Mouse (Mus musculus): ENCODE measurements around the gene Endod1. TPM values are rescaled to one million over a fixed set of nuclear protein-coding genes. Genes with fewer than 3 reads are reported as not detected.
A peak's percentile ranks its signal among the peaks of the same experiment; 100 is the strongest.
"Not testable (repeated sequence)": the region's sequence is repeated elsewhere in the genome, so short reads cannot be mapped to it uniquely, and the experiment has no call there.

Gene Endod1
- total RNA-seq, 2 experiments from 2014 or later: 13.4 to 18.4 TPM

DNA sequence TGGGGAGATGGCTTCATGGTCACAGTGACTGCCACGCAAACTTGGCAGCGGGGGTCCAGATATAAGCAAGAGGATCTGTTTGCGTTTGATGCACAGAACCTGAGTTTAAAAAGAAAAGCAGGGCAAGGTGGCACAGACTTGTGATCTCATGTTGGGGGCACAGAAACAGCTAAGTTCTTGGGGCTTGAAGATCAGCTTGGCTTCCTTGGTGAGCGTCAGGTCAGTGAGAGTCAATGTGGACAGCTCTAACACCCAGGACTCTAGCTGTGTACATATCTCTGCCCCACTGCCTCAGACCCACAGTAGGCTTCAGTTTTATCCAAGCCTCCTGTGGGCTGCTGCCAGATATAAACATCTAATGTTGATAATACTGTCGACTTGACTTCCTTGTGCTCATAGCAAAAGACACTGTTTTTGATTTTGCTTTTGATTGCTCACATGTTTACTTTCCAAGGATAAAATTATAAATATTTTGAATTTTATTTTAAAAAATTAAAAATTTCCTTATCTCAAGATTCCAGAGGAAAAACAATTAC is 1.0 kb upstream of the Endod1 start:
- ATAC-seq (replicated peaks; ENCODE audit: poor library complexity, severe bottlenecking): no peak

DNA sequence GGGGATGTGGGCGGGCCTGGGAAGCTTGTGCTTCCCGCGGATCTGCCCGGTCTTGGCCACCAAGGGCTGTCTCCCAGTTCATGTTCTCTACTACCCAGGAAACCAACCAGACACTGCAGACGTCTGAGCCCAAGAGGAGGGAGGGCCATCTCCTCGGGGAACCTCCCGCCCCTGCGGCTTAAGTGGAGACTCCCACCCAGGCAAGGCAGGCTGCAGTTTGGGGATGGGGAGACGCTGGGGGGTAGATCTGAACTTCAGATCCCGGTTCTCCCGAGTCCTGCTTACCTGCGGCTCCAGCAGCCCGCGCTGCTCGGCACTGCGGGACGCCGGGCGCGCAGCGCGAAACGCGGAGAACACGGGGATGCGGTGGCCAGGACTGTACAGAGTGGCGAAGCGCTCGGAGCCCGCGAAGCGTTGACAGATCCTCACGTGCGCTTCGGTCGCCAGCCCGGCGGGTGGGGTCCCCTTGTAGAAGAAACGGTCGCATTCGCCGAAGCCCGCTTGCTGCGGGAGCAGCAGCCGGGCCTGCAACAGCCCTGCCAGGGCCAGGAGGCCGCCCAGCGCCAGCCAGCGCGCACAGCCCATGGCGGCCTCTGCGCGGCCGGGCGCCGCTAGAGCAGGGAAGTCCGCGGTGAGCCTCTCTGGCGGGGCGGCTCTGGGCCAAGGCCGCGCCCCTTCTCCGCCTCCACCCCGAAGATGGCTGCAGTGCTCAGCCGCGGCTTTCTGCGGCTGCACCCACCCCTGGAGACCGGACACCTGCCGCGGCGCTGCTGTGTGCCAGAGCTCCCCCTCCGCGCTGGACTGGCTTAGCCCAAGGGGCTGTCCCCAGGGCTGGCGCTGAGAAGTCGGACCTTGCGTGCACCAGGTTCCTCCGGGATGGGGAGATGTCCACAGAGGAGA is 671 bp downstream of the Endod1 start:
- ATAC-seq (replicated peaks; ENCODE audit: poor library complexity, severe bottlenecking): peak; percentile 91

DNA sequence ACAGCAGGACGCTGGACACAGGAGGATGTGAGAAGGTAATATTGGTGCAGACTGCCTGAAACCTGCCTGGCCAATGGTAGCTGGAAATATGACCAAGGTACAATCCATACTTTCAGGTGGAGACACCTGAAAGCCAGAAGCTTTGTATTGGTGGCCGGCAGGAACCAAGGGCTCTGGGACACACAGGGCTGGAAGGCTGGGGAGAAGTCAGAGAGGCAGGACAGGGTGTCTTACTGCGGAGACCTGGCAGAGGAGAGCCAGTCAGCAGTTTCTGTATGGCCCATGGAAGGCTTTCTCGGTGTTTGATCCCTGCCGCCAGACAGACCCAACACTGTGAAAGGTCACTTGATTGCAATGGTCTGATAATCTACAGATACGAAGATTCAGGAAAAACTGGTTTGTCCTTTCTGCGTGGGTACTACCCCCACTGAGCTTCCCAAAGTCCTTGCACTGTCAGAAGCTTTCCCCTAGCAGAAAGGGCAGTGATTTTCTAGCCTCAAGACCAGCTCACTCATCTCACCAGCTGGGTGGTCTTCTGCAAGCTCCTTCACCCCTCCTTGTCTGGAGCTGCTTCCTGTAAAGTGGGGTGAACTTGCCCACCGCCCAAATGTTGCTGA is 1.4 kb downstream of the Endod1 start:
- ATAC-seq (replicated peaks; ENCODE audit: poor library complexity, severe bottlenecking): no peak

DNA sequence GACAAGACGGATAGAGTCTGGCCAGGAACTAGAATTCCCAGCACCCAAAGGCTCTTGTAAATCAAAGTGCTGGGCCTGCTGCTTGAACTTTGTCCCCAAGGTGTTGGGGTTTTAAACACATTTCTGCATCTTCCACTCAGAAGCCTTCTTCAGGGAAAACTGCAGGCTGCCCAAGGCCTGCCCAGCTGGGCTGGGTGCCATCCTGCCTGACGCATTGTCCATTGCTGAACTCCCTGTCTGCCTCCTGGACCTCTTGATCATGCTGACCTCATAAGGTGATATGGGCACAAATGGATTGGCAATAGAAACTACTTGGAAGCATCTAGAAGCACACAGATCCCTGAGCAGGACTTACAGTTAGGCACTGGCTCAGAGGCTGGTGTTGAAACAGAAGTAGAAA is 3.2 kb downstream of the Endod1 start:
- no peak for ATAC-seq (replicated peaks; ENCODE audit: poor library complexity, severe bottlenecking)

DNA sequence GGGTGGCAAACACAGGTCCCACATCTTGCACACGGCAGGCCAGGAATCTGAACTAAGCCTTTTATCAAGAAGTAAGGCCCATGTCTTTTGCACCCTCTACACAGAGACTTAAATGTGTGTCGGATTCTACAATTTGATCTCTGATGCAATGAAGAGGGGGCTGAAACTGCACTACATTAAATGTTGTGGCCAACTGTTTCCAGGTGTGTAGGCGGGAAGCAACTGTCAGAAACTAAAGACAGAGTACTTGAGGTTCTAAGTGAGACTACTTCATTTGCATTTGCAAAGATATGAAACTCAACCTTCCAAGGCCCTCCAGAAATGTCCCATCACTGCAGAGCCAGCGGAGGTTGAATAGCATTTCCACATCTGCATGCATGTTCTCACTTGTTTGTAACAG is 5.2 kb downstream of the Endod1 start:
- ATAC-seq (replicated peaks; ENCODE audit: poor library complexity, severe bottlenecking): no peak

DNA sequence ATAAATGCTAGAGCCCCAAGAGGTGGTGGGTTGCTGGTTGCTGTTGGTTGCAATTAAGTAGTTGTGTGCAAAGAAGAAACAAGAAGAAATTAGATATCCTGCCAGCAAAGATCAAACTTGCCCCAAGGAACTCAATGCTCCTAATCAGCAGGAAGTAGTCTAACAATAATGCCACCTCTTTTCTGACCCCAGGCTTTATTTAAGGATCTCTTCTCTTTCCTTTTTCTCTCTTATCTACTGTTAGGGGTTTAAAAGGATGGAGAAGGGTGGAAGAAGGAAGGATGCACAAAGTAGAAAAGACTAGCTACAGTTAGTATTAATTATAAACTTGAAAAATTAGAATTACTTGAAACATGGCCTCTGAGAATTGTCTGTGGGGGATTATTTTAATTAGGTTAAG is 8.9 kb downstream of the Endod1 start:
- ATAC-seq (replicated peaks; ENCODE audit: poor library complexity, severe bottlenecking): no peak

DNA sequence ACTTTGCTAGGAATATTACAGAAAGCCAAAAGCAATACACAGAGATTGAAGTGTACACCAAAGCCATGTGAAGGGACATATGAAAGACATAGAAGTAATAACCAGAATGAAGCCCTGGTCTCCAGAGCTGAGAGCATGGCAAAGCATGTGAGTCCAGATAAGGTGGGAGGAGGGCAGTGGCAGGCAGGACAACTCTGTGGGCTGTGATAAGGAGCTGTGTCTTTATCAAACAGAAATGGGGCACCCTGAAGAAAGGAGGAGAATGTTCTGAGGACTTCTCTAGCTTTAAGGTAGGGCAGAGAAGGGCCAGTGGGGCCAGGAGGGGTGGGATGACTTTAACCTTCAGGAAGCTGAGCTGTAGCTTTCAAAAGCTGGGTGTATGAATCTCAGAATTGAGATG is 12.0 kb downstream of the Endod1 start:
- no peak for ATAC-seq (replicated peaks; ENCODE audit: poor library complexity, severe bottlenecking)

DNA sequence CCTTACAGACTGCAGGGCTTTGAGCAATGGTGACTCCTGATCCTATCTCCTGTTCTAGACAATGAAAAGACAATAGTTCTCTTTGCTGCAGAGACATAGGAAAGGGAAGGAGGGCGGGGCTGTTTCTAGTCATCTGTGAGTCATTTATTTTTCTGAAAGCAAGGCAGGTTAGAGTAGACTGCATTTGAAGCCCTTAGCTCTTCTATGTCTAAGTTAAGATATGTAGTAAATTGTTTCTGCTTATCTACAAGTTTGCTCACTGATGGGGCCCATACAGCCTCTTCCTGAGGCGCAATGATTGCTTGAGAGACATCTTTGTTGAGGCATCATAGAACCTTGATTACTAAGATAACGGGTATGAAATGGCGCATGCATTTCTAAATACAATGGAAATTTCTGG is 13.5 kb downstream of the Endod1 start:
- ATAC-seq (replicated peaks; ENCODE audit: poor library complexity, severe bottlenecking): no peak

DNA sequence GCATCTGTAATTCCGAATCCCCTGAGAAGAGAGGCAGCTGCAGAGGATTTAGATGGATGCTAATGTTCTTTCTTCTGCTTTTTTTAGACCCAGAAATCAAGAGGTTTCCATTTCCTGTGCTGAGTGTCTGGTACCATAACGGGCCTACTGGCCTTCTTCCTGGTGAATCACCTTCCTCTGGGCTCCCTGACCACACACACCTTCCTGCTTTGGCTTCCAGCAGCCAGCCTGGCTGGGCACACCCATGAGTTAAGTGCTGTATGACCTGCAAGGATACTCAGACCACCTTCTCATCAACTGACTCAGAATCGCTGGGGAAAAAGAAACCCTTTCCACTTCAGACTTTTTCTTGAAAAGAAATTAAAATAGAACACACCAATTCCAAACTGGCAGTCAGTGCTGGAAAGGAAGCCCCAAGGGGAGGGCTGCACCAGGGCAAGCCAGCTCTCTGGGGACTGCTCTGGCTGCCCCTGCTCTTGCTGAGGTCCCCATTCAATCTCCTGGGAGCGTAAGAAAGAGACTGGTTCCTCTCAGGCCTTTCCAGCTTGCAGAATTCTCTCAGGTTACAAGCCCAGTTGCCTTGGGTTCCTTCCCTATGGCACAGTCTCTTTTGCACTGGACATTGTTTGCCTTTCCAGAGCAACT is 15.7 kb downstream of the Endod1 start:
- ATAC-seq (replicated peaks; ENCODE audit: poor library complexity, severe bottlenecking): peak; percentile 80

DNA sequence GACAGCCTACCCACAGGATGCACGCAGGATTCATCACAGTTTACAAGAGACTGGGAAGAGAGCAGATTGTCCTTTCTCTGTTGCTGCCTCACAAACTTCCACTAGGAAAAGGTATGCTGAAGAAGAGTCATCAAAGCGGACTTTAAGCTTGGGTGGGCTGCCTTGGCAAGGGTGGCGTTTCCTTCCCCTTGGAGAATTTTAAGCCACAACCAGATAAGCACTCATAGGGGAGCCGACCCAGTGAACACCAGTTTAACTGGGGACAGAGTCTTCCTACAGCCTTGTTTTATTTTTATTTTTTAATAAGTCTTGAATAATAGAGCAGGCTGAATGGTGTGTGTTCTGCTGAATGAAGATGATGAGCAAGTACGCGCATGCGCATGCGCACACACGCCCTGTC is 16.6 kb downstream of the Endod1 start:
- ATAC-seq (replicated peaks; ENCODE audit: poor library complexity, severe bottlenecking): no peak

DNA sequence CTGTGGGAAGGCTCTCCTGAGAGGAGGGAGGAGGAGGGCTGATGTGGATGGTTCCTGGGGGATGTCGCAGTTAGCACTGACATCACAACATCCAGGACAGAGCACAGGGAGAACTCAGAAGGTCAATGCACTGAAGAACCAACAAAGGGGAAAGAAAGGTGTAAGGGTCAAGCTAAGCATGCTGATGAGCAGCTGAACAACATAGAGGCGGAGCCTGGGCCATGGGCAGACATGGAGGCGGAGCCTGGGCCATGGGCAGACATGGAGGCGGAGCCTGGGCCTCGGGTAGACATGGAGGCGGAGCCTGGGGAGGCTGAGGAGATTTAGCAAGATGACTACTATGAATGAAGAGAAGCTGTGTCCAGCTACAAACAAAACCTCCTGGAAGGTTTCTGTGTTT is 17.8 kb downstream of the Endod1 start:
- peak; percentile 72 for ATAC-seq (replicated peaks; ENCODE audit: poor library complexity, severe bottlenecking)

DNA sequence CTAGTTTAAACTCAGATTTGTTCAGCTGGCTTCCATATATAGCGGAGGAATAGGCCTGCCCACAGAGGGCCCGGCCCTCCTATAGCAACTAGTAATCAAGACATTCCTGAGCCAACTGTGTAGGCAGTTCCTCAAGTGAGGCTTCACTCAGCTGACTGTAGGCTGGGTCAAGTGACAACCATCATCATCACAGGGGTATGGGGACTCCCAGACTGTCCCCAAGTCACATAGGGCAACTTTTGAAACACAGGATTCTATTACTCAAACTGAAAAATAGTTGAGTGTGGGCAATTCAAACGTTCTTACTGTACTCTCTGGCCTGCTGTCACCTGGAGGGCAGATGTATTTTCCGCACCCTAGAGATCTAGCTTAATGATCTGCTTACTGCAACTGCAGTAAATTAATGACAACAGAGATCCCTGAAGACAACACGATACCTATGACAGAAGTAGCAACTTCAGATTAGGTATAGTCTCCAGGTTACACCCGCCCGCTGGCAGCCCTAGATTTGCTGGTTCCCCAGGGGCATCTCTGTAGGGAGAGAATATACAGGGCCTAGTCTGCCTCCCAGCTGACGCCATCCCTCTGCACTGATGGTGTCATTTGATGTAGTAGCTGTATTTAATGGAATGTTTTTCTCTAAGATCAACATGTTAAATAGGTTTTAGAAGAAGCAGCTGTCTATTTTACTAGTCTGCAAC is 19.1 kb downstream of the Endod1 start:
- no peak for ATAC-seq (replicated peaks; ENCODE audit: poor library complexity, severe bottlenecking)

DNA sequence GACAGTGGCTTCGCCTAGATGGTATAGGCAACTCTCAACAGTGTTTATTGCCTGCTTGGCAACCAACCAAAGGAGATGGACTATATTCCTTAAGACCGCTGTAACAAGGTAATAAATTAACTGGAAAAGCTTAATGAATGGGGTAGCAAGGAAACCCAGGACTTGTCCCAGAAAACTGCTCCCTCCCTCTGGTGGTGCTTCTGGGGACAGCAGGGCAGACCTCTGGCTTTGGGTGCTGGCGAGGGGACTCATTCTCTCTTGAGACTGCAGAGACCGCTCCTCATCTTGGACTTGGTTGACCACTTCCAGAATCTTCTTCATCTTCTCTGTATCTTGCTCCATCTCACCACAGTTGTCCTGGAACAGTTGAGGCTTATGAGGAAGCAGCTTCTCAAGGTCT is 24.3 kb downstream of the Endod1 start:
- ATAC-seq (replicated peaks; ENCODE audit: poor library complexity, severe bottlenecking): no peak; the same call in 1 of the 2 replicates

DNA sequence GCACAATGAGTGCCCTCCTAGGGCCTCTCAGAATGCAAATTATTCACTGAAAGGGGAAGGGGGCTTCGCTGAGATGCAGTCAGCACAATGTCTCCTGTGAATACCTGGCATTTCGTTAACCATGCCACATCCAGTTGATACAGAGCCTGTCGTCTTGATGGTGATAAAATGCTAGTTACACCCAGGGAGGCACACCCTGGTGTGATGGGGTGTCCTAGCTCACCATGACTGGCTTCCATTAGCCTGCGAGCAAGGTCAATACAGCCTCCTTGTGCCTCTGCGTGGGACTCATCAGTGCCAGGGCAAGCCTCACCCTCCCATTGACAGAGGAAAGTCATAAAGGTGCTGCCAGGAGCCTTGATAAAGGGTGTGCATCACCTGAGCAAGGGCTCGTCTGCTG is 26.5 kb downstream of the Endod1 start:
- ATAC-seq (replicated peaks; ENCODE audit: poor library complexity, severe bottlenecking): no peak

DNA sequence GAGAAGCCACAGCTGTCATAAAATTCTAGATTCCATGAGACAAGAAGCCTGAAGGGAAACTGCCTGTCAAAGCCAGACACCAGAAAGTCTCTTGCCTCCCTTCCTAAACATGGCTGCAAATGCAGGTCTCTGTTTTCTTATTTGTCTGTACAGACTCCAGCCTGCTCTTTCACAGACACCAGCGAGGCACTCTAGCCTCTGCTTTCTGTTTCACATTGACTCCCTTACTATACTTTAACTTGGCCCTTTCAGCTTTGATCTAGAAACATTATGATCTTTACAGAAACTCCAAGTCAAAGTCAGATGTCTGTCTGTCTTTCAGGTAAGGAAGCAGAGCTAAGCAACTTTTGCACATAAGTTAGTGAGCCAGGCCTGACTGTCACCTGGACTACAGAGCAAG is 29.0 kb downstream of the Endod1 start:
- ATAC-seq (replicated peaks; ENCODE audit: poor library complexity, severe bottlenecking): no peak

DNA sequence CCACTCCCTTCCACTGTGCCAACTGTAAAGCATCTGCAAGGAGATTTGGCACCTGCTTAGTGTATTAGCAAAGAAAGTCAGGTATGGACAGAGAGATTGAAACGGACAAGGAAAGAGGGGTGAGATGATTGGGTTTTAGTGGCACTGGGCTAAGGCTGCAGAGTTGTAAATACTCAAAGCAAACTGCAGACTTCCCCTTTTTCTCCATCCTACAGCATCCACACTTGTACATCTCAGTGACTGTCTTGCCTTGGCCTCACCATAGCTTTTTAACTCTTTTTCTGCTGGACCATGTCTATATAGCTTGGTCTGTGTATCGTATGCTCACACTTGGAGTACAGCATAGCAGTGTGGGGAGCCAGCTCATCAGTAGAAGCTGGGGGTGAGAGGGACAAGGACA is 30.5 kb downstream of the Endod1 start:
- peak; percentile 51 for ATAC-seq (replicated peaks; ENCODE audit: poor library complexity, severe bottlenecking)

DNA sequence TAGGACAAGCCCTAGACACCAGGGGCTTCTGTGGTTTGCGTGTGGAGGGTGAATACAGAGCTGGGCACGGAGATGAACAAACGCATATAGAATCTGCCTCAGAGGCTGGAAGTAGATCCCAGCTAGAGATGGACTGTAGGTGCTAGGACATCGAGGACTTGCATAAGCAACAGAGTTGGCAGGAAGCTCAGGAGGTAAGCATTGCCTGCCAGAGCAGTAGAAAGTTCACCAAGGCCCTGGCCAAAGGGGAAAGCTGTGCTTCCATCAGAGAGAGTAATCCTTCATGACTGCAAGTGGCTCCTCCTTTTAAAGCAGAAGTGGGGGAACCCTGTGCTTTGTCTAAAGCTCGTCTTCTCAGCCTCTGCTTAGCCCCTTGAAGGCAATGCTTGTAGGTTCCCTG is 31.9 kb downstream of the Endod1 start:
- no peak for ATAC-seq (replicated peaks; ENCODE audit: poor library complexity, severe bottlenecking)

DNA sequence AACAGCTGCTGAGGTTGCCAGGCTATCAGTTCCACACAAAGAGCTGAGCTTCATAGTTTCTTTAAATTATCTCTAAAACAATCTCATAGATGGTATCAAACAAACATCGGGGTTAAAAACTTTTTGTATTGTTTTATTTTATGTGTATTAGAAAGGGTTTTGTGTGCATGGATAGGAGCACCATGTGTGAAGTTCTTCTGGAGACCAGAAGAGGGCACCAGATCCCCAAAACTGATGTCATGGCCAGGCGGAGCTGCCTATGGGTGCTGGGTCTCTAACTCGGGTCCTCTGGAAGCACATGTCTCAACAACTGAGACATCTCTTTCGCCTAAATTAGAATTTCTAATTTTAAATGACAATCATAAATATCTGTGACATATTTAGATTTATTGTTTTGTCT is 32.9 kb downstream of the Endod1 start:
- peak; percentile 69 for ATAC-seq (replicated peaks; ENCODE audit: poor library complexity, severe bottlenecking)

DNA sequence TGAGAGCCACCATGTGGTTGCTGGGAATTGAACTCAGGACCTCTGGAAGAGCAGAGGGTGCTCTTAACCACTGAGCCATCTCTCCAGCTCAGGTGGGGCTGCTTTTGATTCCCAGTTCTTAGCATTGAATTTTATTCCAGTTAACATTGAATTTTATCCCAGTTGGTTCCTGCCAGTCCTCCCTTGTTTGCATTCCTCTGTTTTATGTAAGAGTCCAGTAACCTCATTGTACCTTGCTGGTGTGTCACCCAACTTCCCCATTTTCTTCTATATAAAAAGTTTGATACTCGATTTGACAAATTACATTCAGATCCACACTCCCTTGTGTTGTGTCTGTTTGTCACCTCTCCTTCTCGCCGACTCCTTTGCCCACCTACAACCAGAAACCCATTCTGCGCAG is 35.4 kb downstream of the Endod1 start:
- not testable (repeated sequence) for ATAC-seq (replicated peaks; ENCODE audit: poor library complexity, severe bottlenecking)

DNA sequence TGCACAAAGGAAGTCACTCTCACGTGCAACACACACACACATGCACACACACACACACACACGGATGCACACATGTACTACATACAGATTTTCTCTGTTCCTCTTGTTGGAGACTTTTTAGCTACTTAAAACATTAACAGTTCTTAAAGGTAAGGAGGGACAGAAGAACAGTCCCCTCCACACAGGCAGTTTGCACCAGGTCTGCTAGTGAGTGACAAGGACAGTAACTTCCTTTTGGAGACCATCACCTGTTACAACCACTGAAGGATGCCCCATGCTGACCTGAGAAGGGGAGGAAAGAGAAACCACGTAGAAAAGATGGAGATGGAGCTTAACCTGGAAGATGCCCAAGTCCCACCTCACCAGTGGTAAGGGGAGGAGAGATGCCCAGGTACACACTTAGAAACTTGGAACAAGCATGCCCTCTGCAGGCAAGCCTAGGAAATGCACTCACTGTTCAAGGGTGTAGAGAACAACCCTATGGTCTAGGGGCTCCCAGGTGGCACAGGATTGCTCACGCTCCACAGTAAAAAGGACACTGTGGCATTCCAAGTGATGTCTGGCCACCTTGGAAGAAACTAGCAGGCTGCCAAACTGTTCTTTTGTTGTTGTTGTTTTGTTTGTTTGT is 39.2 kb downstream of the Endod1 start:
- ATAC-seq (replicated peaks; ENCODE audit: poor library complexity, severe bottlenecking): peak; percentile 92
